Mouse (Mus musculus) heart, embryonic 16.5 days (tissue): ENCODE measurements at regions not wholly inside any gene's neighbourhood (a gene's known extent, or its start where the extent isn't known, plus 50 kb on each side); places are given as distances from the start of the nearest gene placed in this dataset.
A peak's percentile ranks its signal among the peaks of the same experiment; 100 is the strongest.

ENCODE experiments used
- ATAC-seq: fragments of 200-750 bp; cut with Nextera tagmentation; replicated peaks from 2 replicates; pipeline ENCODE4 v1.8.0; 2017; ENCODE audit warnings: moderate number of reproducible peaks; ENCODE audit not compliant: insufficient read depth, low FRiP score; ENCODE audit errors: extremely low read depth
- H3K27ac ChIP-seq: fragments of 300-500 bp; sonication (generic); 2 replicates; pipeline ENCODE4 v1.5.1; 2014; ENCODE audit warnings: mild to moderate bottlenecking, low read length, control low read depth, moderate library complexity
- H3K27me3 ChIP-seq: fragments of 300-500 bp; sonication (generic); 2 replicates; pipeline ENCODE4 v1.6.1; 2014; ENCODE audit warnings: low read length, mixed read lengths; ENCODE audit not compliant: control insufficient read depth, insufficient read depth
- H3K36me3 ChIP-seq: fragments of 300-500 bp; sonication (generic); 2 replicates; pipeline ENCODE4 v1.6.1; 2014; ENCODE audit not compliant: control insufficient read depth, insufficient read depth
- H3K4me1 ChIP-seq: fragments of 300-500 bp; sonication (generic); 2 replicates; pipeline ENCODE4 v1.6.1; 2014; ENCODE audit warnings: low read length, mixed read lengths; ENCODE audit not compliant: control insufficient read depth, insufficient read depth
- H3K4me2 ChIP-seq: fragments of 300-500 bp; sonication (generic); 2 replicates; pipeline ENCODE4 v1.6.1; 2014; ENCODE audit warnings: low read depth, mild to moderate bottlenecking, control low read depth, low read length
- H3K4me3 ChIP-seq: fragments of 300-500 bp; sonication (generic); 2 replicates; pipeline ENCODE4 v1.5.1; 2014; ENCODE audit warnings: mild to moderate bottlenecking, control low read depth, low read length
- H3K9ac ChIP-seq: fragments of 300-500 bp; sonication (generic); 2 replicates; pipeline ENCODE4 v1.6.1; 2014; ENCODE audit warnings: low read length, control low read depth
- H3K9me3 ChIP-seq: fragments of 300-500 bp; sonication (generic); replicated peaks from 2 replicates; pipeline ENCODE4 v1.6.1; 2016; ENCODE audit warnings: low read length; ENCODE audit not compliant: control insufficient read depth
- WGBS: fragments of 180-500 bp; shearing (Covaris S2); extraction: QIAGEN DNeasy Blood & Tissue Kit; methylation state at CpG from one replicate; pipeline ENCODE4 v1.1.7; 2014; 5-methylcytosine and 5-hydroxymethylcytosine counted together

- WGBS = 28% methylated on average over 8 of the region's 8 CpGs
- no peaks in the 10 kb centered on the region for H3K9me3 ChIP-seq
- peak overlapping the region; percentile 54 for H3K9ac ChIP-seq
- H3K27ac ChIP-seq = peak overlapping the region; percentile 98
- H3K36me3 ChIP-seq = no peaks in the 10 kb centered on the region
- no peak overlapping the region for H3K4me2 ChIP-seq
- ATAC-seq = peak; percentile 97
- H3K4me3 ChIP-seq = no peak overlapping the region
- no peaks in the 10 kb centered on the region for H3K27me3 ChIP-seq
- H3K4me1 ChIP-seq = peaks cover 30% of the 10 kb centered on the region
Observed at GRCm38 (mm10) chr9:50005757-50006576, 207.2 kb upstream of the Ncam1 start.

- no peak for ATAC-seq
- Histone ChIP-seq H3K27me3 (no peaks in the 10 kb centered on the region), H3K4me3 (no peak overlapping the region), H3K4me2 (no peak overlapping the region), H3K9ac (no peak overlapping the region), H3K36me3 (no peaks in the 10 kb centered on the region), H3K9me3 (no peaks in the 10 kb centered on the region), H3K27ac (no peak overlapping the region), H3K4me1 (peaks cover 45% of the 10 kb centered on the region)
- 81% methylated on average over 6 of the region's 6 CpGs for WGBS
Observed at GRCm38 (mm10) chr9:50002695-50003094, 204.0 kb upstream of the Ncam1 start.

GRCm38 (mm10) chr9:50000497-50001404 lies 202.0 kb upstream of the Ncam1 start:
- no peaks in the 10 kb centered on the region for H3K27me3 ChIP-seq
- peaks cover 3% of the 10 kb centered on the region for H3K9me3 ChIP-seq
- peak; percentile 30 for ATAC-seq
- no peak overlapping the region for H3K4me3 ChIP-seq
- H3K27ac ChIP-seq = peak overlapping the region; percentile 66
- no peaks in the 10 kb centered on the region for H3K36me3 ChIP-seq
- WGBS = 57% methylated on average over 13 of the region's 13 CpGs
- no peak overlapping the region for H3K9ac ChIP-seq
- no peak overlapping the region for H3K4me2 ChIP-seq
- peaks cover 27% of the 10 kb centered on the region for H3K4me1 ChIP-seq

- Histone ChIP-seq H3K36me3 (no peaks in the 10 kb centered on the region), H3K9ac (no peak overlapping the region), H3K27ac (peak overlapping the region; percentile 66), H3K4me2 (no peak overlapping the region), H3K4me1 (peaks cover 24% of the 10 kb centered on the region), H3K9me3 (peaks cover 4% of the 10 kb centered on the region), H3K4me3 (no peak overlapping the region), H3K27me3 (no peaks in the 10 kb centered on the region)
- ATAC-seq = no peak; the same call in 1 of the 2 replicates
- WGBS = 21% methylated on average over 1 of the region's 1 CpGs
Observed at GRCm38 (mm10) chr9:49999970-50000369, 201.2 kb upstream of the Ncam1 start.

GRCm38 (mm10) chr9:49998101-49998500 lies 199.4 kb upstream of the Ncam1 start:
- no peak for ATAC-seq
- Histone ChIP-seq H3K9ac (no peak overlapping the region), H3K4me2 (no peak overlapping the region), H3K4me1 (peaks cover 18% of the 10 kb centered on the region), H3K9me3 (peaks cover 4% of the 10 kb centered on the region), H3K27ac (no peak overlapping the region), H3K4me3 (no peak overlapping the region), H3K36me3 (no peaks in the 10 kb centered on the region), H3K27me3 (no peaks in the 10 kb centered on the region)
- 43% methylated on average over 3 of the region's 3 CpGs for WGBS

GRCm38 (mm10) chr9:49989464-49990271 lies 190.9 kb upstream of the Ncam1 start:
- Histone ChIP-seq H3K4me3 (peak overlapping the region; percentile 2; the same call in 1 of the 2 replicates), H3K9ac (peak overlapping the region; percentile 35), H3K27me3 (no peaks in the 10 kb centered on the region), H3K4me1 (peaks cover 21% of the 10 kb centered on the region), H3K27ac (peak overlapping the region; percentile 86), H3K4me2 (peak overlapping the region; percentile 49), H3K9me3 (no peaks in the 10 kb centered on the region), H3K36me3 (no peaks in the 10 kb centered on the region)
- WGBS = 27% methylated on average over 14 of the region's 14 CpGs
- peak; percentile 95 for ATAC-seq

GRCm38 (mm10) chr9:49988064-49988463 lies 189.3 kb upstream of the Ncam1 start:
- WGBS = 26% methylated on average over 5 of the region's 5 CpGs
- H3K36me3 ChIP-seq = no peaks in the 10 kb centered on the region
- ATAC-seq = peak; percentile 30; the same call in 1 of the 2 replicates
- H3K9me3 ChIP-seq = no peaks in the 10 kb centered on the region
- no peak overlapping the region for H3K4me3 ChIP-seq
- no peaks in the 10 kb centered on the region for H3K27me3 ChIP-seq
- H3K4me1 ChIP-seq = peaks cover 21% of the 10 kb centered on the region
- no peak overlapping the region for H3K4me2 ChIP-seq
- 0 out of 2 replicates have a peak overlapping the region, but pooled peaks have one; percentile 38 for H3K27ac ChIP-seq
- no peak overlapping the region for H3K9ac ChIP-seq

- H3K27ac ChIP-seq = peak overlapping the region; percentile 8; the same call in 1 of the 2 replicates
Observed at GRCm38 (mm10) chr9:49987481-49987880, 188.8 kb upstream of the Ncam1 start.

More at GRCm38 (mm10) chr9:49987481-49987880, 188.8 kb upstream of the Ncam1 start:
- no peak for ATAC-seq
- Histone ChIP-seq H3K9ac (no peak overlapping the region), H3K4me1 (peaks cover 21% of the 10 kb centered on the region), H3K27me3 (no peaks in the 10 kb centered on the region), H3K36me3 (no peaks in the 10 kb centered on the region), H3K4me2 (no peak overlapping the region), H3K4me3 (no peak overlapping the region), H3K9me3 (no peaks in the 10 kb centered on the region)
